Mouse (Mus musculus) liver, embryonic 13.5 days (tissue): ENCODE measurements at regions not wholly inside any gene's neighbourhood (a gene's known extent, or its start where the extent isn't known, plus 50 kb on each side); places are given as distances from the start of the nearest gene placed in this dataset.

Source experiments
- ATAC-seq: fragments of 200-750 bp; cut with Nextera tagmentation; 2 replicates; pipeline ENCODE4 v1.8.0; 2017; ENCODE audit warnings: low read depth, mild to moderate bottlenecking, moderate number of reproducible peaks, moderate library complexity
- DNase-seq: peaks from one replicate; pipeline ENCODE4 v3.0.0; 2022
- H3K27ac ChIP-seq: fragments of 300-500 bp; sonication (generic); 2 replicates; pipeline ENCODE4 v1.5.1; 2015; ENCODE audit warnings: moderate library complexity, mild to moderate bottlenecking, inconsistent platforms
- H3K27me3 ChIP-seq: fragments of 300-500 bp; sonication (generic); 2 replicates; pipeline ENCODE4 v1.6.1; 2015; ENCODE audit warnings: mild to moderate bottlenecking, inconsistent platforms
- H3K36me3 ChIP-seq: fragments of 300-500 bp; sonication (generic); 2 replicates; pipeline ENCODE4 v1.6.1; 2015; ENCODE audit warnings: mild to moderate bottlenecking, inconsistent platforms
- H3K4me1 ChIP-seq: fragments of 300-500 bp; sonication (generic); replicated peaks from 2 replicates; pipeline ENCODE4 v1.6.1; 2015; ENCODE audit warnings: inconsistent platforms
- H3K4me2 ChIP-seq: fragments of 300-500 bp; sonication (generic); 2 replicates; pipeline ENCODE4 v1.6.1; 2015; ENCODE audit warnings: inconsistent platforms, mild to moderate bottlenecking, moderate library complexity
- H3K4me3 ChIP-seq: fragments of 300-500 bp; sonication (generic); replicated peaks from 2 replicates; pipeline ENCODE4 v1.5.1; 2015; ENCODE audit warnings: mild to moderate bottlenecking, inconsistent platforms
- H3K9ac ChIP-seq: fragments of 300-500 bp; sonication (generic); 2 replicates; pipeline ENCODE4 v1.6.1; 2015; ENCODE audit warnings: mild to moderate bottlenecking, inconsistent platforms
- H3K9me3 ChIP-seq: fragments of 300-500 bp; sonication (generic); replicated peaks from 2 replicates; pipeline ENCODE4 v1.6.1; 2016; ENCODE audit warnings: inconsistent platforms
- WGBS: fragments of 180-500 bp; shearing (Covaris S2); methylation state at CpG from one replicate; pipeline ENCODE4 v1.1.7; 2015; ENCODE audit not compliant: insufficient replicate concordance; 5-methylcytosine and 5-hydroxymethylcytosine counted together

DNA sequence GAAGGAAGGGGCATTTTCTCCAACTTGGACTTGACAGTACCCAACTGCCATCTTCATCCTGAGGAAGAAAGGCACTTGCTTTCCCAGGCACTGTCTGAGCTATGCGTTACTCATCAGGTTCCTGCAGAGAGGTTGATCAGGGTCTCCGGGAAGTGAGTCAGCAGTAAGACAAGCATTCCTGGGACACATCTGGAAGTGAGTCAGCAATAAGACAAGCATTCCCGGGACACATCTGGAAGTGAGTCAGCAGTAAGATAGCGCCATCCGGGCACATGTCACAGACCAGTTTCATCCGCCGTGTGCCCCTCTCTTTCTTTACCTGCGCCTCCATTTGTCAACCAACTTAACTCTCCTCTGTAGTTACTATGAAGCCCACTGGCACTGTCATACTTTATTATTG, 143.5 kb downstream of the Ttc8 start:
- H3K9ac ChIP-seq, result no peak overlapping the region
- H3K4me2 ChIP-seq, result no peak overlapping the region
- 0 out of 2 replicates have a peak, but pooled peaks cover 2% of the 10 kb centered on the region for H3K27me3 ChIP-seq
- ATAC-seq (no peak), DNase-seq (no peak)
- no peaks in the 10 kb centered on the region for H3K4me1 ChIP-seq
- no peaks in the 10 kb centered on the region for H3K36me3 ChIP-seq
- no peaks in the 10 kb centered on the region for H3K9me3 ChIP-seq
- WGBS, result 56% methylated on average over 8 of the region's 8 CpGs
- H3K27ac ChIP-seq, result no peak overlapping the region
- H3K4me3 ChIP-seq, result no peak overlapping the region

DNA sequence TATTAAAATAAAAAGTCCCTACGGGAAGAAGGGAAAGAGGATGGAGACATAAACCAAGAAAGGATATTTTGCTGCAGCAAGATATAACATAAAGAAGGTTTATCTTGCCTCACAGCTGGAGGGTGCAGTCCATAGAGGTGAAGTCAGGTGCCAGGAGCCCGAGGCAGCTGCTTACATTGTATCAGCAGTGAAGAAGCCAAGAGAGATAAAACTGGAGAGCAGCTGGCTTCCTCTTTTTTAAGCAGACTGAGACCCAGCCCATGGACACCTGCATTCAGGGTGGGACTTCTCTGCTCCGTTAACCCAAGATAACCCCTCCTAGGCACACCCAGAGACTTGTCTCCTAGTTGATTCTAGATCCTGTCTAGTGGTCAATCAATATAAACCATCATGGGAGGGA, 147.6 kb downstream of the Ttc8 start:
- no peaks in the 10 kb centered on the region for H3K4me1 ChIP-seq
- WGBS, result 12% methylated on average over 3 of the region's 3 CpGs
- H3K4me2 ChIP-seq, result no peak overlapping the region
- no peak overlapping the region for H3K9ac ChIP-seq
- DNase-seq (no peak), ATAC-seq (peak; percentile 41; the same call in 1 of the 2 replicates)
- no peaks in the 10 kb centered on the region for H3K27me3 ChIP-seq
- no peaks in the 10 kb centered on the region for H3K9me3 ChIP-seq
- no peak overlapping the region for H3K4me3 ChIP-seq
- H3K27ac ChIP-seq, result no peak overlapping the region
- no peaks in the 10 kb centered on the region for H3K36me3 ChIP-seq

- Histone ChIP-seq H3K27me3 (no peaks in the 10 kb centered on the region), H3K27ac (no peak overlapping the region), H3K4me1 (no peaks in the 10 kb centered on the region), H3K9ac (no peak overlapping the region), H3K4me2 (no peak overlapping the region), H3K9me3 (no peaks in the 10 kb centered on the region), H3K36me3 (no peaks in the 10 kb centered on the region), H3K4me3 (no peak overlapping the region)
- ATAC-seq, result no peak
- DNase-seq, result no peak
- WGBS, result 55% methylated on average over 5 of the region's 5 CpGs
Measured at GRCm38 (mm10) chr12:99073766-99074165, 153.4 kb downstream of the Ttc8 start.

DNA sequence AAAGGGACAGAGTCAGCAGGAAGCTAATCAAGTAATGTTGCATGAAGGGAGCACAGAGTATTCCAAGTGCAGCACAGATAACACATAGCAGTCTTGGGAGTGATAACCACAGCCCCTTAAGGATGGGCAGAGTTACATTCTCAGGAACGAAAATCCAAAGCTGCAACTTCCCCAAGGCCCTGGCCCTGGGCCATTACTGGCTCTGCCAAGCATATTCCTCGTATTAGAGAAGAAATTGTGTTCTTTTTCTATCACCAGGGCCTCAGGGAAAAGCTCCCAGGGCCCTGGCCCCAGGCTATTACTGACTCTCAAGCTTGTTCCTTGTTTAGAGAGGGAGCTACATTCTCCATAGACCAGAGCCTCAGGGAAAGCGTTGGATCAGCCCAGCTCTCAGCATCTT, 157.0 kb downstream of the Ttc8 start:
- no peak overlapping the region for H3K4me2 ChIP-seq
- no peaks in the 10 kb centered on the region for H3K9me3 ChIP-seq
- H3K4me1 ChIP-seq, result no peaks in the 10 kb centered on the region
- no peak overlapping the region for H3K9ac ChIP-seq
- no peak for DNase-seq
- H3K4me3 ChIP-seq, result no peak overlapping the region
- 40% methylated on average over 3 of the region's 3 CpGs for WGBS
- no peak overlapping the region for H3K27ac ChIP-seq
- H3K27me3 ChIP-seq, result no peaks in the 10 kb centered on the region
- no peak for ATAC-seq
- H3K36me3 ChIP-seq, result no peaks in the 10 kb centered on the region

DNA sequence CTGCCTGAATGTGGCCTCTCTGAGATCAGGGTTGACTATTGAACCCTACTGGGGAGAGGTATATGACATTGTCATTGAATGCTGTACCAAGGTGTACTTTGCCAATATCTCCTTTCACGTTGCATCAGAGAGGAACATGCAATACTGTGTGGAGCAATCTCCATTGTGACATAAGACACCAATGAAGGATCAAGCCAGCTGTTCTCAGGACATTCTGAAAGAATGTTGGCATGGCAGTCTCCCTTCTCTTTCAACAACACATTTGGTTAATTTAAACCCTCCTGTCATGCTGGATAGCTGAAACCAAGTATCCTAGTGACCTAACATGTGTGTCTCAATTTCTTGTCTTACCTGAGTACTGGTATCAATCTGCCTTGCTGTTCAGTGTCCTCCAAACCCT, 159.5 kb downstream of the Ttc8 start:
- Histone ChIP-seq H3K27me3 (peaks cover 13% of the 10 kb centered on the region), H3K4me1 (no peaks in the 10 kb centered on the region), H3K4me2 (no peak overlapping the region), H3K27ac (no peak overlapping the region), H3K9ac (no peak overlapping the region), H3K36me3 (no peaks in the 10 kb centered on the region), H3K4me3 (no peak overlapping the region), H3K9me3 (no peaks in the 10 kb centered on the region)
- ATAC-seq, result no peak
- WGBS, result 33% methylated on average over 1 of the region's 1 CpGs
- DNase-seq, result no peak

DNA sequence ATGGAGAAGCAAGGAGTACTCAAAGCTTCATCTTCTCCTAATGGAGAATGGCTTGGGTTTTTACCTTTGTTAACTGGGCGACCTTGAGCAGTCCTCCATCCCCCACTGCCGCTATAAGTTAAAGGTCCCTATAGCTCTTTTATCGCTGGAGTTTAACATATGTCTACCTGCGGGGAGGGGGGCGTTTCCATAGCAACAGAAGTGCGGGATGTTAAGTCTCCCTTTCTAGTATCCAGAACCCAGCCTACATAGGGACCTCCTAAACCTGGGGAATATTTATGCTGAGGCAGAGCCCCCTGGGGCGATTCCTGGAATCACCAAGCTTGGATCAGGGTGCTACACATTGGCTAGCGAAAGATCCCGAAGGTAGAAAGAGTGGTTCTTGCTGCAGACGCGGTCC, 163.2 kb downstream of the Ttc8 start:
- no peak overlapping the region for H3K4me3 ChIP-seq

GRCm38 (mm10) chr12:99084144-99084543, 163.8 kb downstream of the Ttc8 start:
- no peaks in the 10 kb centered on the region for H3K9me3 ChIP-seq
- no peak overlapping the region for H3K4me2 ChIP-seq
- H3K36me3 ChIP-seq, result no peaks in the 10 kb centered on the region
- no peak overlapping the region for H3K9ac ChIP-seq
- 4% methylated on average over 18 of the region's 18 CpGs for WGBS
- H3K4me1 ChIP-seq, result no peaks in the 10 kb centered on the region
- no peak overlapping the region for H3K4me3 ChIP-seq
- ATAC-seq, result peak; percentile 63
- H3K27me3 ChIP-seq, result peaks cover 13% of the 10 kb centered on the region
- no peak overlapping the region for H3K27ac ChIP-seq
- peak; percentile 49 for DNase-seq

More for the DNA sequence above, 163.2 kb downstream of the Ttc8 start:
- ATAC-seq (no peak), DNase-seq (no peak)
- H3K4me1 ChIP-seq, result no peaks in the 10 kb centered on the region
- H3K9me3 ChIP-seq, result no peaks in the 10 kb centered on the region
- no peaks in the 10 kb centered on the region for H3K36me3 ChIP-seq
- no peak overlapping the region for H3K9ac ChIP-seq
- no peak overlapping the region for H3K4me2 ChIP-seq
- WGBS, result 42% methylated on average over 11 of the region's 11 CpGs
- H3K27ac ChIP-seq, result no peak overlapping the region
- H3K27me3 ChIP-seq, result peaks cover 13% of the 10 kb centered on the region

- no peak for DNase-seq
- ATAC-seq, result no peak
- Histone ChIP-seq H3K9me3 (no peaks in the 10 kb centered on the region), H3K9ac (no peak overlapping the region), H3K27ac (no peak overlapping the region), H3K4me3 (no peak overlapping the region), H3K27me3 (peaks cover 13% of the 10 kb centered on the region), H3K4me2 (no peak overlapping the region), H3K4me1 (no peaks in the 10 kb centered on the region), H3K36me3 (no peaks in the 10 kb centered on the region)
- WGBS, result 40% methylated on average over 8 of the region's 8 CpGs
Measured at GRCm38 (mm10) chr12:99087286-99087685, 166.9 kb downstream of the Ttc8 start.

GRCm38 (mm10) chr12:99091770-99092169, 171.4 kb downstream of the Ttc8 start:
- Histone ChIP-seq H3K27ac (no peak overlapping the region), H3K27me3 (no peaks in the 10 kb centered on the region), H3K9me3 (no peaks in the 10 kb centered on the region), H3K4me3 (no peak overlapping the region), H3K36me3 (no peaks in the 10 kb centered on the region), H3K9ac (no peak overlapping the region), H3K4me1 (no peaks in the 10 kb centered on the region), H3K4me2 (no peak overlapping the region)
- 53% methylated on average over 4 of the region's 4 CpGs for WGBS
- no peak for DNase-seq
- no peak for ATAC-seq

- Histone ChIP-seq H3K36me3 (no peaks in the 10 kb centered on the region), H3K27me3 (no peaks in the 10 kb centered on the region), H3K9ac (no peak overlapping the region), H3K27ac (no peak overlapping the region), H3K9me3 (no peaks in the 10 kb centered on the region), H3K4me2 (no peak overlapping the region), H3K4me1 (0 out of 2 replicates have a peak, but pooled peaks cover 3% of the 10 kb centered on the region), H3K4me3 (no peak overlapping the region)
- no peak for ATAC-seq
- DNase-seq, result no peak
- 43% methylated on average over 3 of the region's 3 CpGs for WGBS
Measured at GRCm38 (mm10) chr12:99093151-99093550, 172.8 kb downstream of the Ttc8 start.

GRCm38 (mm10) chr12:99093989-99094388, 173.6 kb downstream of the Ttc8 start:
- Histone ChIP-seq H3K4me1 (0 out of 2 replicates have a peak, but pooled peaks cover 3% of the 10 kb centered on the region), H3K27ac (no peak overlapping the region), H3K4me2 (no peak overlapping the region), H3K9me3 (no peaks in the 10 kb centered on the region), H3K9ac (no peak overlapping the region), H3K27me3 (no peaks in the 10 kb centered on the region), H3K36me3 (no peaks in the 10 kb centered on the region), H3K4me3 (no peak overlapping the region)
- ATAC-seq (no peak), DNase-seq (no peak)
- 52% methylated on average over 6 of the region's 6 CpGs for WGBS

- H3K36me3 ChIP-seq, result no peaks in the 10 kb centered on the region
- no peak overlapping the region for H3K4me2 ChIP-seq
- no peaks in the 10 kb centered on the region for H3K9me3 ChIP-seq
- no peak overlapping the region for H3K4me3 ChIP-seq
- DNase-seq (peak; percentile 46), ATAC-seq (peak; percentile 39; the same call in 1 of the 2 replicates)
- 33% methylated on average over 14 of the region's 14 CpGs for WGBS
- H3K9ac ChIP-seq, result no peak overlapping the region
- peak overlapping the region; percentile 58; the same call in 1 of the 2 replicates for H3K27ac ChIP-seq
- H3K4me1 ChIP-seq, result 0 out of 2 replicates have a peak, but pooled peaks cover 3% of the 10 kb centered on the region
- H3K27me3 ChIP-seq, result no peaks in the 10 kb centered on the region
Measured at GRCm38 (mm10) chr12:99096930-99097617, 176.7 kb downstream of the Ttc8 start.
